Mouse (Mus musculus): ENCODE data around the gene Bnc2.

- no peak for TF ChIP-seq EP300 (IDR thresholded peaks at IDR 0.05; ENCODE audit: insufficient read depth, low read depth, low read length)
- TF ChIP-seq POLR2A (IDR thresholded peaks at IDR 0.05; ENCODE audit: insufficient read depth, low read length): no peak
Observed at GRCm38 (mm10) chr4:84469400-84469799, 205.7 kb downstream of the Bnc2 start.
